Mouse (Mus musculus): Measurements from ENCODE around the gene Xylb. TPM values are rescaled to one million over a fixed set of nuclear protein-coding genes. Genes with fewer than 3 reads are reported as not detected.

Xylb gene
- polyA plus RNA-seq, 1 experiment from 2014 or later, result 3.3 TPM

DNA sequence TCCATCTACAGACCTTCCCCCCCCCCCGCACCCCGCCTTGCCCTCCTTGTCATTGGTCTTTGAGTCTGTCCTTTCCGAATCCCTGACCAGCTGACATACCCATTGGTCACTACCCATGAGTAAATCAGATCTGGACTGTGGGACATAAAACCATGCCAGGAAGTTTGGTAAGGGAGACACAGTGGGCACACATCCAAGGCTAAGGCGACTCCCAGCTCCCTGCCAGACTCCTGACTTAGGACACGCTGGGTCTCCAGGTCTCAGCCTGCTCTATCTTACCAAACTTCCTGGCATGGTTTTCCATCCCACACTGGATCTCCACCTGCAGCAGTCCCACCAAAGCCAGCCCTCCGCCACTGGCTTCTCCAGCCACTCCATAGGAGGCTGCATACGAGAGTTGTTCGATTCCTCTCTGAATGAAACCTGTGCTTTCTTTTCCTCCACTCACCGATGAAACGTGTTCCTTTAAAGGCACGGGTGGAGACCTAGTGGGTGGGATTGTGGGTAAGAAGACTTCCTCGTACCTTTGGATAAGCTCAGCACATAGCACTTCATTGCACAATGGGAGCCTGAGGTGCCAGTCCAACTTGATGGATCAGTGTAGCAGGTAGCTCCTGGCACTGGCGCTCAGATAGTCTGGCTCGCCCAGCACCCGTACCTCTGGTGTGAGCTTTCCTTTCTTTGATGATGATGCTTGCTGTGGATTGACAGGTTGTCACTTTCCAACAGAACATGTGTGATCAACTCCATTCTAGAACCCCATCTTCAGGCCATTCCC lies 26.8 kb upstream of the Xylb start:
- Histone ChIP-seq H3K27ac (replicated peaks) (no peak overlapping the region), H3K9me3 (no peaks in the 10 kb centered on the region), H3K4me2 (replicated peaks) (no peak overlapping the region), H3K4me3 (no peak overlapping the region), H3K36me3 (no peaks in the 10 kb centered on the region), H3K27me3 (no peaks in the 10 kb centered on the region), H3K4me1 (no peaks in the 10 kb centered on the region), H3K9ac (replicated peaks) (no peak overlapping the region)
- ATAC-seq (replicated peaks), result no peak
- WGBS, result 91% methylated on average over 15 of the region's 15 CpGs

DNA sequence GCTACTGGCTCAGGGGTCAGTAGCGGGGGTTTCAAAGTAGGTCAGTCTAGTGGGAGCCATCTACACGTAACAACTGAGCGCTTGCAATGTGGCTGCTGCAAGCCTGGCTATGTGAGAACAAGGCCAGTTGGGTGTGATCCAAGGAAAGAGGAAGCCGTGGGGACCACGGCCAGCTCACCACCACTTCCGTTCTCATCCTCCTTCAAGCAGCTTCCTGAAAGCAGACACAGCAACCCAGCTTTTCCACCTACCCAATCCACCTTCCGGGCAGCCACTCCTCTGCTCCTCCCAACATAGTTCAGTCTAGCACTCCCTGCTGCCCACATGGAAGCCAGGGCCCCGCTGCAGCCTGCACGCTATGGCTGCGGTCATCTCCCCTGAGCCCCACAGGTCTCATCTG lies 22.9 kb upstream of the Xylb start:
- peaks cover under 1% of the 10 kb centered on the region; the same call in 1 of the 2 replicates for H3K4me1 ChIP-seq
- H3K4me3 ChIP-seq, result no peak overlapping the region
- no peaks in the 10 kb centered on the region for H3K36me3 ChIP-seq
- H3K27me3 ChIP-seq, result no peaks in the 10 kb centered on the region
- H3K9ac ChIP-seq (replicated peaks), result no peak overlapping the region
- no peaks in the 10 kb centered on the region for H3K9me3 ChIP-seq
- H3K27ac ChIP-seq (replicated peaks), result no peak overlapping the region
- WGBS, result 58% methylated on average over 10 of the region's 10 CpGs
- H3K4me2 ChIP-seq (replicated peaks), result no peak overlapping the region
- no peak for ATAC-seq (replicated peaks)

DNA sequence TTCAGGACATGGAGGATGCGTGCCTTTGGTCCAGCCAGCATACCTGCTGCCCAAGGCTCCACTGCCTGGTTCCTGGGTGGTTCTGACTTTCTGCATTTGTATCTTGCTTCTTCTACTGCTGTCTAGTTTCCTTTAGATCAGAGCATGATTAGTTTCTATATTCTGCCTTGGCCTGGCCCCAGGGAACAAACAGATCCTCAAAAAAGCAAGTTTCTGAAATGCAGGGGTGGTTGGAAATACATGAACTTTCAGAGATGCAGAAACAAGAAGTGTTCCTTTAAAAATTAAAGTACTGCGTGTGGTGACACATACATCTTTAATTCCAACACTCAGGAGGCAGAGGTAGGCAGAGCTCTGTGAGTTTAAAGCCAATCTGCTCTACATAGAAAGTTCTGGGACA lies 22.3 kb upstream of the Xylb start:
- H3K4me1 ChIP-seq, result peaks cover 6% of the 10 kb centered on the region
- H3K9ac ChIP-seq (replicated peaks), result no peak overlapping the region
- WGBS, result 84% methylated on average over 2 of the region's 2 CpGs
- H3K36me3 ChIP-seq, result no peaks in the 10 kb centered on the region
- no peak overlapping the region for H3K27ac ChIP-seq (replicated peaks)
- H3K4me3 ChIP-seq, result no peak overlapping the region
- ATAC-seq (replicated peaks), result no peak
- H3K9me3 ChIP-seq, result no peaks in the 10 kb centered on the region
- H3K4me2 ChIP-seq (replicated peaks), result no peak overlapping the region
- no peaks in the 10 kb centered on the region for H3K27me3 ChIP-seq

DNA sequence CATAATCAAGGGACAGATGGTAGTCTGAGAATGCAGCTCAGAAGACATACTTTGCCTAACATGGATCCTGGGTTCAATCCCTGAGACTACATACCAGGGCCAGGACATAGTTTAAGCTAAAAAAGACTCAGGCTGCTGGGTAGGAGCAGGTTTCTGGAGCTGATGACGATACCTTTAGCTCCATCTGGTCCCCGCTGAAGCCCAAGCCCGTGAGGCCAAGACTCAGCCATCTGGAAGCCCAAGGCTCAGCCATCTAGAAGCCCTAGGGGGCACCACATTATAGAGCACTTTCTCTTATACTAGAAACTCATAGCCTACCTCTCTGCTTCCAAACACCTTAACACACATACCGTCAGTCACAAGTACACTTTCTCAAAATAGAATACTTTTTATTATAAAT lies 21.6 kb upstream of the Xylb start:
- H3K9me3 ChIP-seq, result no peaks in the 10 kb centered on the region
- H3K27me3 ChIP-seq, result no peaks in the 10 kb centered on the region
- 82% methylated on average over 4 of the region's 4 CpGs for WGBS
- no peak for ATAC-seq (replicated peaks)
- no peak overlapping the region for H3K4me3 ChIP-seq
- H3K4me1 ChIP-seq, result peaks cover 13% of the 10 kb centered on the region
- no peak overlapping the region for H3K9ac ChIP-seq (replicated peaks)
- H3K4me2 ChIP-seq (replicated peaks), result no peak overlapping the region
- H3K27ac ChIP-seq (replicated peaks), result no peak overlapping the region
- H3K36me3 ChIP-seq, result no peaks in the 10 kb centered on the region

DNA sequence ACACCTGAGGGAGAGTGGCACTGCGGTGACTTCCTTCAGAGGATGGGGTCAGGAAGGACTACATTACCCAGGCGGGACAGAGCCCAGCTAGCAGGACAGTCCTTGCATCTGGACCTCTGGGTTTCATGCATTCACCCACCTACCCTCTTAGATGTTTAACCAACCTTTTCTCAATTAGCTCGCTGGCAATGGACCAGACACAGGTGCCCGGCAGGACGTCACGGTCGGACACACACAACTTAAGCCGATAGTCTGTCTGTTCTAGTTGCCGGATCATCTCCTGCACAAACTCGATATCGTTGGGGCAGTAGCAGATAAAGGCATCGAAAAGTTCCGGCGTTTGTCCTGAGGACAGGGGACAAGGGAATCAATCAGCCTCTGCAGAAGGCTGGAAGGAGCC lies 19.3 kb upstream of the Xylb start:
- 91% methylated on average over 14 of the region's 14 CpGs for WGBS
- Histone ChIP-seq H3K4me3 (no peak overlapping the region), H3K4me2 (replicated peaks) (no peak overlapping the region), H3K9me3 (no peaks in the 10 kb centered on the region), H3K9ac (replicated peaks) (no peak overlapping the region), H3K27me3 (no peaks in the 10 kb centered on the region), H3K4me1 (peaks cover 25% of the 10 kb centered on the region), H3K27ac (replicated peaks) (no peak overlapping the region), H3K36me3 (no peaks in the 10 kb centered on the region)
- no peak for ATAC-seq (replicated peaks)

DNA sequence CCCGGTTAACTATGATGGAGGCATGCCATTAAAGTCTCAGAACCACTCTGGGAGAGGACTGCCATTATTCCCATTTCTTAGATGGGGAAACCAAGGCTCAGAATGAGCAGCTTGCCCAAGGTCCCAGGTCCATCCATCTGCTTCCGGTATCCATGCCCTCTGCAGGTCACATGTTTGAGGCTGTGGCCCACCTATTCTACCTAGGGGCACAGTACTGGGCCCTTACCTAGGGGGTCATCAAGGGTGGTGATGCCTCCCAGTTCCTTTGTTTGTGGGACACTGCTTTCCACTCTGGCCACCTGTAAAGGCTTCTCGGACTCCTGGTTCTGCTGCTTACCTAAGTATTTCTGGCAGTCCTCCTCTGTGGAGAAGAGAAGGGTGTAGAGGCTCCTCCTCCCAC lies 18.8 kb upstream of the Xylb start:
- WGBS, result 96% methylated on average over 3 of the region's 3 CpGs
- Histone ChIP-seq H3K27me3 (no peaks in the 10 kb centered on the region), H3K4me1 (peaks cover 29% of the 10 kb centered on the region), H3K4me2 (replicated peaks) (no peak overlapping the region), H3K4me3 (no peak overlapping the region), H3K36me3 (no peaks in the 10 kb centered on the region), H3K9me3 (no peaks in the 10 kb centered on the region), H3K9ac (replicated peaks) (no peak overlapping the region), H3K27ac (replicated peaks) (no peak overlapping the region)
- ATAC-seq (replicated peaks), result no peak

DNA sequence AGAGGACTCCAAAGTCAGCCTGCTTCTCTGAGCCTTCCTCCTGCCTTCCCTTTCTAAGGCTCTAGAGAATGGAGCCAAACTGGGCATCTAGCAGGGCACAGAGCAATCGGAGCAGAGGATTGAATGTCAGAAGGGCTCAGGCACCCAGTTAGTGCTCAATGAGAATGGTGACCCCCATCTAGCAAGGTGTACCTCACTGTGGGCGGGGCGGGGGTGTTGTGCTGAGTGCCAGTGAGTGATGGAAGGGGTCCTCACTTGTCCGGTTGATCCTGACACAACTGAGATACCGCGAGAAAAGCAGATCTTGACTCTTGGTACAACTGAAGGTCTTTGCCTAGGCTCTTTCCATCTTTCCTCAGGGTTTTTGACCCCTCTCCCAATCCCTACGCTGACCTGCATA lies 18.1 kb upstream of the Xylb start:
- peaks cover 29% of the 10 kb centered on the region for H3K4me1 ChIP-seq
- 63% methylated on average over 7 of the region's 7 CpGs for WGBS

DNA sequence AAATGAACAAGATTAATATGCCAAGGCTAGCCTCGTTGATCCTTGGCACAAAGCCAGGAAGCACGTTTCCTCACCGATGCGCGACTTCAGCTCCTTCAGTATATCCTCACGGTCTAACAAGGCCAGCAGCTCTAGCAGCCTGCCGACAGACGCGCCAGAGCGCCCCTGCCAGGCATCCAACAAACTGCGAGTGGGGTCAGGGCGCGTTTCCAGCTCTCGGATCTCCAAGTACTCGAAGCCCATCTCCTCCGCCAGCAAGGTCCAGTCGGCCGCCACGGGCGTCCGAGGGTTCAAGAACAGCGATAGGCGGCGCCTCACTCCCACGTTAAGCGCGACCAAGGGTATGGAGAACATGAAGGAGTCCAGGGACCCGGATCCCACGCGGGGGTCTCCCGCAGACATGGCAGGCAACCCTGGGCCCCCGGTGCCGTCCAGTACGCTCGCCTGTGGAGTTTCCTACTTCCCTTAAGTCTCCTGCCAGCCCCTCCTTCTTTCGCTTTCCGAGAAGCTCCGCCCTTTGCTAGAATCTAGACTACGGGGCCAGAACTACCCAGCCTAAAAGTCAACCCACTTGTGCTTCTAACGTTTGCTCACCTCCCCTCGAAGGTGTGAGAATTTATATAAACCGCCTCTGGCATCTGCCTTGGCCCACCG lies 17.5 kb upstream of the Xylb start, which contains the start of gene Acaa1a:
Gene Acaa1a (plus strand): TSS at position 119 of the 654 bp plus-strand sequence.
- H3K9ac ChIP-seq (replicated peaks), result peak within 1 kb of the TSS; percentile 95
- H3K4me2 ChIP-seq (replicated peaks), result peak within 1 kb of the TSS; percentile 75
- peak within 1 kb of the TSS; percentile 94 for H3K27ac ChIP-seq (replicated peaks)
- peaks cover 8% of the 10 kb centered on the region for H3K36me3 ChIP-seq
- H3K9me3 ChIP-seq, result no peaks in the 10 kb centered on the region
- 3% methylated on average over 43 of the region's 43 CpGs for WGBS
- no peak for ATAC-seq (replicated peaks)
- H3K27me3 ChIP-seq, result no peaks in the 10 kb centered on the region
- H3K4me1 ChIP-seq, result peaks cover 29% of the 10 kb centered on the region
- H3K4me3 ChIP-seq, result peak within 1 kb of the TSS; percentile 82

More for the DNA sequence above, 18.1 kb upstream of the Xylb start:
- Histone ChIP-seq H3K4me2 (replicated peaks) (peak overlapping the region; percentile 75), H3K4me3 (peak overlapping the region; percentile 82; the same call in 1 of the 2 replicates), H3K9me3 (no peaks in the 10 kb centered on the region), H3K36me3 (peaks cover 4% of the 10 kb centered on the region), H3K27me3 (no peaks in the 10 kb centered on the region), H3K9ac (replicated peaks) (no peak overlapping the region), H3K27ac (replicated peaks) (no peak overlapping the region)
- ATAC-seq (replicated peaks), result no peak

DNA sequence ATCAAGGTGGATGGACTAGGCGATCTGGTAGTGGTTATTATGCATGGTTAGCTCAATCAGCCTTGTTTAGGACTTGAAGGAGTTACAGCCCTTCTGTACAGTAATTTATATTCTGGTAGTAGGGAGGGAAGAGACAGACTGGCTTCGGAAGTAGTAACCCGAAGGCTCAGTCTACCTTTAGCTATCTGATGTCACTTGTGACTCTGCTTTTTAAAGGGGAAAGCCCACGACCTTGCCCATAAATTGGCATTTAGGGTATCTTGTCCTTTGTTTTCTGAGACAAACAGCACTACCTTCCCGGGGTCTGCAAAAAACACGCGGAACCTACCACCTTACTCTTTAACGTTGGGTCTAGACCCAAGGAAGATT lies 17.0 kb upstream of the Xylb start:
- Histone ChIP-seq H3K4me3 (peak overlapping the region; percentile 82), H3K4me2 (replicated peaks) (peak overlapping the region; percentile 75), H3K4me1 (peaks cover 29% of the 10 kb centered on the region), H3K9me3 (no peaks in the 10 kb centered on the region), H3K36me3 (peaks cover 13% of the 10 kb centered on the region), H3K9ac (replicated peaks) (peak overlapping the region; percentile 95), H3K27me3 (no peaks in the 10 kb centered on the region), H3K27ac (replicated peaks) (peak overlapping the region; percentile 94)
- ATAC-seq (replicated peaks), result no peak
- 9% methylated on average over 8 of the region's 8 CpGs for WGBS

DNA sequence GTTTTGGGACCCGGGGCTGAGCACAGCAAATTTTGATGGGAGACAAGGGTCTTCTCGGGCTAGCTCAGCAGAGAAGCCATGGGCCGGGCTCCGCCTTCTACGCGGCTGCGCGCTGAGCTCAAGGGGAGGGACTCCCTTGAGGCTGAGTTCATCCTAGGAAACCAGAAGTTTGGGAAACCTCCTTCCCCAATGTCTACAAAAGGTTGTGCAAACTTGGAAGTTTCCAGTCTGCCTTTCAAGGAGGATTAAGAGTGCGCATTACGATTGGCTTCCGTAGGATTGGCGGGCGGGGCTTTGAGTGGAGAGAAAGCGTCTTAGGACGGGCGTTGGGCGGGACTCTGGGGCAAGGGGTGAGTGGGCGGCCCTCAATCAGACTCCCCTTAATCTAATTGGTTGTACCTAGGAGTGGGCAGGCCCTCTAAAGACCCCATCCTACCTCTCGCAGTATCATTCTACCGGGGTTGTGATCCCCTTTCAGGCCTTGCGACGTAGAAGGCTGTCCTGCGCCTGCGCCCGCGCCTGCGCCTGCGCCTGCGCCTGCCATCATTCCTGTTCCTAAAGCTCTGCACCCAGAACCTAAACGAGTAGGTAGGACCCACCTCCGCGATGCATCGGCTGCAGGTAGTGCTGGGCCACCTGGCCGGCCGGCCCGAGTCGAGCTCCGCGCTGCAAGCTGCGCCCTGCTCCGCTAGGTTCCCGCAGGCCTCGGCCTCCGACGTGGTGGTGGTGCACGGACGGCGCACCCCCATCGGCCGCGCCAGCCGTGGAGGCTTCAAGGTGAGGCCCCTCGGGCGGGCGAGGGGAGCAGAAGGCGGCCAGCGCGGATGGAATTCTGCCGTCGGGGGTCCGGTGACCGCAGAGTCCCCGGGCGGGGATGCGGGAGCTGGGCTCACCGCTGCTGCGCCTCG lies 16.0 kb upstream of the Xylb start, which contains the start of gene Myd88:
Gene Myd88 (minus strand): TSS at position 503 of the 908 bp plus-strand sequence.
- H3K36me3 ChIP-seq, result peaks cover 22% of the 10 kb centered on the region

DNA sequence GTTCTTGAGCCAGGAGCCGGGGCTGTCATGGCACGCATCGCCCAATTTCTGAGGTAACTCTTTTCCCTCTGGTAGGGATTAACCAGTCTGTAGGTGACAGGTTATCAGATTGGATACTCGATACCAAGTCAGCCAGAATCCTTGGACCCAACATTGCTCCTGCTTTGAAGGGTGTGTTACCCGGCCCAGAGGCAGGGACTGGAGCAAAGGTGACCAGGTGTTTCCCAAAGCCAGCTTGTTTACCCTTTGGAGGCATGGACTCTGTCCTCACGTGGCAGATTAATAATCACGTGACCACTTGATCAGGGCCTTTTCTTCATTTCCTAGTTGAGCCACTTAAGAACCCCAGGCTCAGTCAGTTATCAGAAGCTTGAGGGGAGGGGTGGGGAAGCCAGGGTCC lies 14.5 kb upstream of the Xylb start:
- H3K27ac ChIP-seq (replicated peaks), result no peak overlapping the region
- H3K4me1 ChIP-seq, result peaks cover 29% of the 10 kb centered on the region
- H3K9ac ChIP-seq (replicated peaks), result no peak overlapping the region
- H3K4me2 ChIP-seq (replicated peaks), result no peak overlapping the region; the same call in 1 of the 2 replicates
- ATAC-seq (replicated peaks), result no peak
- no peaks in the 10 kb centered on the region for H3K9me3 ChIP-seq
- no peaks in the 10 kb centered on the region for H3K27me3 ChIP-seq
- peaks cover 35% of the 10 kb centered on the region for H3K36me3 ChIP-seq
- H3K4me3 ChIP-seq, result no peak overlapping the region
- WGBS, result 92% methylated on average over 7 of the region's 7 CpGs

More for the DNA sequence above, 16.0 kb upstream of the Xylb start, which contains the start of gene Myd88:
- Histone ChIP-seq H3K27me3 (no peaks in the 10 kb centered on the region), H3K4me2 (replicated peaks) (peak within 1 kb of the TSS; percentile 75), H3K4me1 (peaks cover 29% of the 10 kb centered on the region), H3K4me3 (peak within 1 kb of the TSS; percentile 82), H3K9ac (replicated peaks) (peak within 1 kb of the TSS; percentile 95), H3K27ac (replicated peaks) (peak within 1 kb of the TSS; percentile 94), H3K9me3 (no peaks in the 10 kb centered on the region)
- ATAC-seq (replicated peaks), result peak; percentile 98
- under 1% methylated on average over 68 of the region's 68 CpGs for WGBS

DNA sequence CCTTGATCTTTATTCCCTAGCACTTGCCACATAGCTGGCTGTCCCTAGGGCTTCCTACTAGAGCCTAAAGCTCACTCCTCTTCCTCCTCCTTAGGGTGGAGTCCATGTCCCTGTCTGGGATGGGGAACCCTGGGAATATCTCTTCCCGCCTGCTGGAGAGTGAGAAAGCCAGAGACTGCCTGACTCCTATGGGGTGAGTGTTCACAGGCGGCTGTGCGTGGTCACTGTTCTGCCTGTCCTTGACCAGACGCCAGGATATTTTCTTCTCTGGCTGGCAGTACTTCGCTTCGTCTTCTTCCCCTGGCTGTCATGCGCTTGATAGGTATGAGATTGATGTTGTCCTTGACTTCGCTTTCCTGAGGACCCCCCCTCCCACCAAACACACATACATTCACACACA lies 10.8 kb upstream of the Xylb start:
- Histone ChIP-seq H3K27ac (replicated peaks) (no peak overlapping the region), H3K4me2 (replicated peaks) (no peak overlapping the region), H3K27me3 (no peaks in the 10 kb centered on the region), H3K4me1 (peaks cover 16% of the 10 kb centered on the region), H3K36me3 (peaks cover 60% of the 10 kb centered on the region), H3K9ac (replicated peaks) (no peak overlapping the region), H3K4me3 (no peak overlapping the region), H3K9me3 (no peaks in the 10 kb centered on the region)
- WGBS, result 92% methylated on average over 8 of the region's 8 CpGs
- ATAC-seq (replicated peaks), result no peak
